Mouse (Mus musculus): ENCODE measurements around the gene Cep290.

Cep290 gene

GRCm38 (mm10) chr10:100590323-100590722, 103.0 kb downstream of the Cep290 start, which contains the start of the genes 4930430F08Rik and 1700017N19Rik:
Gene 4930430F08Rik, minus strand, starts transcription at chr10:100590423.
Gene 1700017N19Rik, plus strand, starts transcription at chr10:100590484.
- no peak for DNase-seq (ENCODE audit: low read depth, low spot score)

DNA sequence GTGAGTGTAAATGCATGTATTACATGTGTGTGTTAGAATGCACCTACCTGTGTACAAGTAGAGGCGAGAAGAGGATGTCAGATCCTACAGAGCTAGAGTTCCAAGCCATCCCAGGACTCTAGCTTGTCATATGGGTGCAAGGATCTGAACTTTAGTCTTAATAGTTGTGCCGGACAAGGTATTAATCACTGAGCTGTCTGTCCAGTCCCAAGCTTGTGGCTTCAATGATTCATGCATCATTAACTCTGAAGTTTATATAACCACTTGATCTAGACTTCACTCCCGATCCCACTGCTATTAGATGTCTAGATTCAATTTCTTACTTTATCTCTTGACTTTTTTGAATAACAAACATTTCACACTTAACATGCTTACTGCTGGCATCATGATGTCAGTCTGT, 111.0 kb downstream of the Cep290 start:
- no peak for DNase-seq (ENCODE audit: low read depth, low spot score)

DNA sequence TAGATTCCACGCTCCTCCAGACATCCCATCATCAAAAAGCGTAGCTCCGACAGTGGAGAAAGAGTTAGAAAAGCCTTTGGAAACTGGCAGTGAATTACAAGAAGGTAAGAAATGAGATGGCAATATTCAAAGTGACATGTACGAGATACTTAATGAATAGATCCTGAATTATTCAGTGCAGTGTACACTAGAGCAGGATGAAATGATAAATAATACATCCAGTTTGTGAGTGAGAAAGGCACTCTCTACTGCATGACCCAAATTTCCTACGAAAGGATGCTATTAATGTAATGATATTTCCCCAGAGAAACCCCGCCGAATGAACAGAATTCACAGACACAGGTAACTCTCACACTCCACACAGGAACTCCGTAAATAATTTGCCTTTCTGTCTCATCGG, 116.2 kb downstream of the Cep290 start:
- no peak for DNase-seq (ENCODE audit: low read depth, low spot score)

DNA sequence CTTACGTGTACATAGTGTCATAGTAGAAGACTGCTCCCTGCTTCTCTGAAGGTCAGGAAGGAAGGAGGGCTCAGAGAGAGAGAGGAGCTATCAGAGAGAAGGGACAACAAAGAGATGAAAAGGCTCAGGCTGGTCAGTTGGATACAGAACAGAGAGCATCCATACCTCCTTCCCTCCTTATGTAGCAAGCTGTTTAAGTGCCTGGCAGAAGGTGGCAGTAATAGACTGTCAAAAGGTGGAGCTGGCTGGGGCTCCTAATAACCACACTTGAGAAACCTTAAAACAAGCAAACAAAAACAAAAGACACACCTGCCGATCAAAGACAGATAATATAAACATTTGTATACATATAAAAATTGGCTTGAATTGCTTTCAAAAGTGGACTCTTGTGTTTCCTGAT, 116.9 kb downstream of the Cep290 start:
- no peak for DNase-seq (ENCODE audit: low read depth, low spot score)

GRCm38 (mm10) chr10:100617233-100617903, 130.0 kb downstream of the Cep290 start:
- no peak for DNase-seq (ENCODE audit: low read depth, low spot score)

DNA sequence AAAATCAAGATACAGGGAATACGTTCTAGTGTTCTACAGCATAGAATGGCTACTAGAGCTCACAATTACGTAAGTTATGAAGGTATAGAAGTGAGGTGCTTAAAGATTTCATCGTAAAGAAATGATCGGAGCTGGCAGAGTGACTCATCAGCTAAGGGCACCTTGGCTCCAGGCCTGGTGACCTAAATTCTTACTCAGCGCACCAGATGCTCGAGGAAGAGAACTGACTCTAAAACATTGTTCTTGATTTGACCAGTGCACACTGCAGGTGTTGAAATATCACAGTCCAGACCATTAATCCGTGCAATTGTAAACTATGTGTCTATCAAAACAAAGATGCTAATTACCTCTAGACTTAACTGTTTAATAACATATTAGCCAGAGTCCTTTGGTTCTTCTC, 132.1 kb downstream of the Cep290 start:
- no peak for DNase-seq (ENCODE audit: low read depth, low spot score)

GRCm38 (mm10) chr10:100620040-100620439, 132.7 kb downstream of the Cep290 start:
- DNase-seq (ENCODE audit: low read depth, low spot score) = no peak

GRCm38 (mm10) chr10:100622494-100622893, 135.1 kb downstream of the Cep290 start:
- DNase-seq (ENCODE audit: low read depth, low spot score) = no peak

Data from skeletal muscle tissue, adult 2 months (tissue).